In genomic region chr3:120970746-120971466, GRCm38 (mm10) we compare ENCODE assay signal across 22 mouse cellular contexts.
DNase-seq lines count a peak whose midpoint lies in the region; ATAC-seq lines count a peak whose summit lies in the region.
"Had no signal": no experiment of that assay in that cellular context is flagged by ENCODE, and none has a peak within 500 bp of the region (broad histone marks: within the 10 kb centered on the region; RNA-seq: fewer than 3 reads in every experiment).

No protein-coding gene starts in this region.

- H3K4me3 ChIP-seq in embryonic facial prominence, embryonic 14.5 days (ENCODE audit: low read depth, low read length) = no peak overlapping the region
- H3K4me3 ChIP-seq in embryonic facial prominence, embryonic 10.5 days = no peak overlapping the region
- H3K4me3 ChIP-seq: heart, embryonic 10.5 days; liver, embryonic 12.5 days; lung, embryonic 15.5 days; neural tube, embryonic 12.5 days had no signal

- no peaks in the 10 kb centered on the region for H3K36me3 ChIP-seq in embryonic facial prominence, embryonic 14.5 days (ENCODE audit: control insufficient read depth, insufficient read depth, low read length)
- H3K36me3 ChIP-seq in embryonic facial prominence, embryonic 10.5 days (replicated peaks) = no peaks in the 10 kb centered on the region
- H3K36me3 ChIP-seq: heart, embryonic 10.5 days; liver, embryonic 12.5 days; lung, embryonic 15.5 days; neural tube, embryonic 12.5 days had no signal

- H3K9ac ChIP-seq in embryonic facial prominence, embryonic 14.5 days (ENCODE audit: low read depth, low read length) = no peak overlapping the region
- H3K9ac ChIP-seq: liver, embryonic 12.5 days; lung, embryonic 15.5 days; neural tube, embryonic 12.5 days had no signal

- no peaks in the 10 kb centered on the region for H3K4me1 ChIP-seq in embryonic facial prominence, embryonic 14.5 days (ENCODE audit: control insufficient read depth, insufficient read depth, low read length)
- H3K4me1 ChIP-seq in embryonic facial prominence, embryonic 10.5 days = no peaks in the 10 kb centered on the region
- H3K4me1 ChIP-seq: heart, embryonic 10.5 days; liver, embryonic 12.5 days; lung, embryonic 15.5 days; neural tube, embryonic 12.5 days had no signal

- no peak overlapping the region for H3K27ac ChIP-seq in embryonic facial prominence, embryonic 14.5 days (replicated peaks; ENCODE audit: low read depth, low read length)
- H3K27ac ChIP-seq in embryonic facial prominence, embryonic 10.5 days (replicated peaks) = no peak overlapping the region
- H3K27ac ChIP-seq: heart, embryonic 10.5 days; liver, embryonic 12.5 days; lung, embryonic 15.5 days; neural tube, embryonic 12.5 days; stomach, postnatal 0 days had no signal

- no peak for ATAC-seq in embryonic facial prominence, embryonic 14.5 days (ENCODE audit: low read depth)
- ATAC-seq: inflammation-experienced regulatory T-cells, adult 6 months; liver, embryonic 12.5 days had no signal

- no peak overlapping the region for H3K4me2 ChIP-seq in embryonic facial prominence, embryonic 14.5 days (ENCODE audit: low read depth, low read length)
- H3K4me2 ChIP-seq: liver, embryonic 12.5 days; lung, embryonic 15.5 days; neural tube, embryonic 12.5 days had no signal

- intact Hi-C loops in left cerebral cortex, postnatal 4 days (cut with DNase I) = no loop called here

- no peaks in the 10 kb centered on the region for H3K9me3 ChIP-seq in embryonic facial prominence, embryonic 14.5 days (ENCODE audit: control insufficient read depth, low read length)
- H3K9me3 ChIP-seq in embryonic facial prominence, embryonic 10.5 days = no peaks in the 10 kb centered on the region
- H3K9me3 ChIP-seq: heart, embryonic 10.5 days; liver, embryonic 12.5 days; lung, embryonic 15.5 days; neural tube, embryonic 12.5 days had no signal

- DNase-seq in embryonic facial prominence, embryonic 14.5 days (ENCODE audit: low spot score) = peak; percentile 50
- no peak for DNase-seq in embryonic facial prominence, embryonic 10.5 days (ENCODE audit: low spot score)
- peak; percentile 5 for DNase-seq in left cerebral cortex, postnatal 4 days
- DNase-seq in left cerebral cortex, adult 9 months (ENCODE audit: low spot score in 2 of 2) = no peak
- DNase-seq in cerebellum, postnatal 25 days = peak; percentile 15 to 36
- DNase-seq in retina, embryonic 14.5 days (ENCODE audit: low spot score) = peak; percentile 26
- no peak for DNase-seq in right cerebral cortex, postnatal 14 days
- DNase-seq in adrenal gland, adult 18-20 months (ENCODE audit: low spot score in 2 of 2) = no peak
- DNase-seq: gastrocnemius, postnatal 36 days; heart, postnatal 14 days; kidney, postnatal 14 days; midbrain, embryonic 14.5 days; right cerebral cortex, adult 18-20 months; spleen, adult 18-20 months; thymus, postnatal 25 days had no signal

- no peaks in the 10 kb centered on the region for H3K27me3 ChIP-seq in embryonic facial prominence, embryonic 14.5 days (replicated peaks; ENCODE audit: control insufficient read depth, insufficient read depth, low read length)
- H3K27me3 ChIP-seq in embryonic facial prominence, embryonic 10.5 days (replicated peaks; ENCODE audit: low read depth, poor library complexity, severe bottlenecking) = no peaks in the 10 kb centered on the region
- H3K27me3 ChIP-seq: CH12.LX; liver, embryonic 12.5 days; lung, embryonic 15.5 days; neural tube, embryonic 12.5 days had no signal

- WGBS in embryonic facial prominence, embryonic 14.5 days = 61% methylated on average over 14 of the region's 14 CpGs
- WGBS in embryonic facial prominence, embryonic 10.5 days = 85% methylated on average over 14 of the region's 14 CpGs

Comparison
In these comparisons a context has a peak if more than half of its experiments do, and no peak if none do; other contexts are left out.
1. DNase-seq: peak in embryonic facial prominence, embryonic 14.5 days (single experiment), left cerebral cortex, postnatal 4 days (single experiment), cerebellum, postnatal 25 days (2 of 2) and retina, embryonic 14.5 days (single experiment); none in embryonic facial prominence, embryonic 10.5 days (single experiment), left cerebral cortex, adult 9 months (0 of 2), right cerebral cortex, postnatal 14 days (single experiment) and adrenal gland, adult 18-20 months (0 of 2).